Comparison of ENCODE assay signal across 16 mouse cellular contexts in the genomic region with DNA sequence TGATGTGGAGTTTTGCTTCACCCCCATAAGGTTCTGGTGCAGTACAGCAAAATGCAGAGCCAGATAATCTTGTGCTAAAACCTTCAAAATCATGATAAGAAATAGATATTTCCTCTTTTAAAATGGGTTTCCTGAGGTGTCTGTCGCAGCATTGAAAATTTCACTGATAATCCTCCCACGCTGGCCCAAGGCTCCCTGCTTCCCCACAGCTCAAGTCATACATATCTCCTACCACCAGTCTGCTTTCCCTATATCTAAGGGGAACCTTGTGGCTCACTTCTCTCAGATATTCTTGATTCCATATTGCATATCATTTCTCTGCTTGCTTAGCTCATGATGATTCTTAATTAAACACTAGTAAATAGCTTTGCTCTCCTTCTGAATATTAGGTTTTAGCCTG.
"Had no signal": no experiment of that assay in that cellular context is flagged by ENCODE, and none has a peak within 500 bp of the region (broad histone marks: within the 10 kb centered on the region; RNA-seq: fewer than 3 reads in every experiment).

No protein-coding gene starts in this region.

- H3K9me3 ChIP-seq: neural tube, embryonic 12.5 days; neural tube, embryonic 13.5 days; neural tube, embryonic 15.5 days; stomach, embryonic 15.5 days had no signal

- H3K4me1 ChIP-seq: neural tube, embryonic 12.5 days; neural tube, embryonic 13.5 days; neural tube, embryonic 15.5 days; stomach, embryonic 15.5 days had no signal

- H3K27me3 ChIP-seq: neural tube, embryonic 12.5 days; neural tube, embryonic 13.5 days; neural tube, embryonic 15.5 days; stomach, embryonic 15.5 days had no signal

- H3K9ac ChIP-seq: neural tube, embryonic 12.5 days; neural tube, embryonic 13.5 days; neural tube, embryonic 15.5 days; stomach, embryonic 15.5 days had no signal

- DNase-seq: retina, postnatal 1 day; right cerebral cortex, postnatal 14 days; right cerebral cortex, postnatal 25 days; right cerebral cortex, postnatal 4 days; spleen, adult 18-20 months; thymus, adult 18-20 months; thymus, adult 2 months; thymus, postnatal 14 days; thymus, postnatal 25 days; thymus, postnatal 36 days; thymus, postnatal 4 days had no signal

- H3K27ac ChIP-seq: neural tube, embryonic 12.5 days; neural tube, embryonic 13.5 days; neural tube, embryonic 15.5 days; stomach, embryonic 15.5 days; stomach, postnatal 0 days had no signal

- H3K4me2 ChIP-seq: neural tube, embryonic 12.5 days; neural tube, embryonic 13.5 days; neural tube, embryonic 15.5 days; stomach, embryonic 15.5 days had no signal

- H3K4me3 ChIP-seq: neural tube, embryonic 12.5 days; neural tube, embryonic 13.5 days; neural tube, embryonic 15.5 days; stomach, embryonic 15.5 days had no signal

- H3K36me3 ChIP-seq: neural tube, embryonic 12.5 days; neural tube, embryonic 13.5 days; neural tube, embryonic 15.5 days; stomach, embryonic 15.5 days had no signal
